Mouse (Mus musculus) forebrain, embryonic 14.5 days (tissue): ENCODE measurements around the gene Adamtsl1. TPM values are rescaled to one million over a fixed set of nuclear protein-coding genes. Genes with fewer than 3 reads are reported as not detected.

ENCODE experiments used
- ATAC-seq: fragments of 200-750 bp; cut with Nextera tagmentation; 2 replicates; pipeline ENCODE4 v1.8.0; 2017; ENCODE audit warnings: mild to moderate bottlenecking, moderate library complexity
- DNase-seq: peaks from one replicate; pipeline ENCODE4 v3.0.0-alpha.2; 2015; ENCODE audit warnings: low spot score
- H3K27ac ChIP-seq: fragments of 300-500 bp; sonication (generic); 2 replicates; pipeline ENCODE4 v1.5.1; 2014; ENCODE audit warnings: low read depth, mild to moderate bottlenecking, control low read depth, low read length, moderate library complexity
- H3K27me3 ChIP-seq: fragments of 300-500 bp; sonication (generic); replicated peaks from 2 replicates; pipeline ENCODE4 v1.6.1; 2014; ENCODE audit warnings: low read length, control low read depth, mixed read lengths; ENCODE audit not compliant: control insufficient read depth, insufficient read depth
- H3K36me3 ChIP-seq: fragments of 300-500 bp; sonication (generic); 2 replicates; pipeline ENCODE4 v1.6.1; 2014; ENCODE audit warnings: low read length, control low read depth; ENCODE audit not compliant: control insufficient read depth, insufficient read depth
- H3K4me1 ChIP-seq: fragments of 300-500 bp; sonication (generic); 2 replicates; pipeline ENCODE4 v1.6.1; 2014; ENCODE audit warnings: antibody characterized with exemption, low read length, control low read depth; ENCODE audit not compliant: control insufficient read depth, insufficient read depth
- H3K4me2 ChIP-seq: fragments of 300-500 bp; sonication (generic); 2 replicates; pipeline ENCODE4 v1.6.1; 2014; ENCODE audit warnings: mild to moderate bottlenecking, control low read depth, low read length
- H3K4me3 ChIP-seq: fragments of 300-500 bp; sonication (generic); 2 replicates; pipeline ENCODE4 v1.5.1; 2014; ENCODE audit warnings: low read depth, low read length, control low read depth
- H3K9ac ChIP-seq: fragments of 300-500 bp; sonication (generic); 2 replicates; pipeline ENCODE4 v1.6.1; 2014; ENCODE audit warnings: mild to moderate bottlenecking, low read length, control low read depth, moderate library complexity
- H3K9me3 ChIP-seq: fragments of 300-500 bp; sonication (generic); replicated peaks from 2 replicates; pipeline ENCODE4 v1.6.1; 2016; ENCODE audit warnings: low read length, control low read depth, mixed read lengths; ENCODE audit not compliant: control insufficient read depth
- WGBS: fragments of 180-500 bp; shearing (Covaris S2); extraction: QIAGEN DNeasy Blood & Tissue Kit; methylation state at CpG from one replicate; pipeline ENCODE4 v1.1.7; 2014; 5-methylcytosine and 5-hydroxymethylcytosine counted together
- polyA plus RNA-seq: library from polyadenylated mRNA; unstranded; fragments of >200 nt; fragmentation: Nextera tagmentation; extraction: Ambion mirVana; gene quantifications from 2 replicates; pipeline ENCODE4 v1.2.1, GENCODE M21; 2014

Adamtsl1 gene
- polyA plus RNA-seq, 1 experiment from 2014 or later: 2.2 TPM

- Histone ChIP-seq H3K4me1 (no peaks in the 10 kb centered on the region), H3K9me3 (no peaks in the 10 kb centered on the region), H3K27ac (no peak overlapping the region), H3K4me3 (no peak overlapping the region), H3K4me2 (no peak overlapping the region), H3K27me3 (no peaks in the 10 kb centered on the region), H3K36me3 (no peaks in the 10 kb centered on the region), H3K9ac (no peak overlapping the region)
- DNase-seq (peak; percentile 17), ATAC-seq (peak; percentile 18; the same call in 1 of the 2 replicates)
- 25% methylated on average over 10 of the region's 10 CpGs for WGBS
Observed at GRCm38 (mm10) chr4:86335861-86336415, 822.0 kb downstream of the Adamtsl1 start.

- Histone ChIP-seq H3K4me2 (no peak overlapping the region), H3K27me3 (no peaks in the 10 kb centered on the region), H3K9me3 (no peaks in the 10 kb centered on the region), H3K27ac (no peak overlapping the region), H3K36me3 (no peaks in the 10 kb centered on the region), H3K4me1 (no peaks in the 10 kb centered on the region), H3K4me3 (no peak overlapping the region), H3K9ac (no peak overlapping the region)
- WGBS: 88% methylated on average over 6 of the region's 6 CpGs
- no peak for ATAC-seq
- no peak for DNase-seq
Observed at GRCm38 (mm10) chr4:86337216-86337765, 823.3 kb downstream of the Adamtsl1 start.

DNA sequence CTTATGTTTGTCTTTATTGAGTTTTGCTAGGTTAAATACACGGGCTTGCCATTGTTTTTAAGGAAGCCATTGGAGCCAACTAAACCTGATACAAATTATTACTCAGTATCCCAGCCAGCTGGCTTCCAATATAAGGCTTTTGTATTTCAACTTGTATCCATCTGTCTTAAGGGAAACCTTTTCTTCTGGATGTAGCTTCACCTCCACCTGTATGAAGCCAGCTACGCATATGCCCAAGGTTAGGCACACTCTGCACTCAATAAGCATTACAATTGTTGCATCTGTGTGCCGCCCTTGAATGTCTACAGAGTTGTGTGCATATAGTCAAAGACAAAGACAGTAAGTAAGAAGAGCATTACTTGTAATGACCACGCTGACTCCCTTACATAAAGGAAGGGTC lies 835.4 kb downstream of the Adamtsl1 start:
- no peak for DNase-seq

DNA sequence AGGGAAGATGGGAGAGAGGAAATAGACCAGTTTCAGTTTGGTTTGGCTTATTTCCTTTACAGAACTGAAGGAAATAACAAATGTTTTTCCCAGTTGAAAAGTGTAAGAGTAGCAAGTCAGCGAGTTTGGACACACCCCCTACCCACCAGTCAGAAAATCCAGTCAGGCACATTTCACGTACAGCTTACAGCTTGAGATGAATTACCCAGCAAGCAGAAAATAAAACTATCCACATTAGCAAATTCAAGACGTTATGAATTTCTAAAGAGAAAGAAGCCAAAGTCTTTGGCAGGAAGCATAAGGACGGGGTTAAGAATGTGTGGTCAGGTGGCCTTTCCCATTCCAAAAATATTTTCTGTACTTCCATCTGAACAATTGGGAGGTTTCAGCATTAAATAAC lies 838.1 kb downstream of the Adamtsl1 start:
- 87% methylated on average over 4 of the region's 4 CpGs for WGBS
- Histone ChIP-seq H3K27ac (no peak overlapping the region), H3K36me3 (no peaks in the 10 kb centered on the region), H3K4me3 (no peak overlapping the region), H3K9ac (no peak overlapping the region), H3K27me3 (no peaks in the 10 kb centered on the region), H3K4me1 (no peaks in the 10 kb centered on the region), H3K4me2 (no peak overlapping the region), H3K9me3 (no peaks in the 10 kb centered on the region)
- no peak for ATAC-seq
- no peak for DNase-seq

More for the DNA sequence above, 835.4 kb downstream of the Adamtsl1 start:
- Histone ChIP-seq H3K27me3 (no peaks in the 10 kb centered on the region), H3K36me3 (no peaks in the 10 kb centered on the region), H3K9me3 (no peaks in the 10 kb centered on the region), H3K4me1 (no peaks in the 10 kb centered on the region), H3K9ac (no peak overlapping the region), H3K4me3 (no peak overlapping the region), H3K4me2 (no peak overlapping the region), H3K27ac (no peak overlapping the region)
- WGBS: 91% methylated on average over 4 of the region's 4 CpGs
- ATAC-seq: no peak

DNA sequence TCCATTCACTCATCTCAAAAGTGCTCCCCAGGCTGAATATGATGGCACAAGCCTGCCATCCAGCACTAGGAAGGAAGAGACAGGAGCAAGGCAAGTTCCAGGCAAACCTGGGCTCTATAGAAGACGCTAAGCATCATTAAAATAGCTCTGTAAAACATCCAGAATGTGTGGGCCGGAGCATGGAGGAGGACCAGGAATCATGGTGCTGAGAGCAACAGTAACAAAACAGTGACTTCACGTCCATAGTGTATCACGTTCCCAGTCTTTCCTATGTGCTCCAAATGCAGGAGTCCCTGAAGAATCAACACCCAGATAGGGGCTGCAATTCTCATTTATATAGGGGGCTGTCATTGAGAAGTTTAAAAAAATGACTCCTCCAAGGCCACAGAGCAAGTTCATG lies 839.6 kb downstream of the Adamtsl1 start:
- Histone ChIP-seq H3K27ac (no peak overlapping the region), H3K9ac (no peak overlapping the region), H3K27me3 (no peaks in the 10 kb centered on the region), H3K4me2 (no peak overlapping the region), H3K4me3 (no peak overlapping the region), H3K36me3 (no peaks in the 10 kb centered on the region), H3K9me3 (no peaks in the 10 kb centered on the region), H3K4me1 (no peaks in the 10 kb centered on the region)
- DNase-seq: no peak
- 94% methylated on average over 4 of the region's 4 CpGs for WGBS
- no peak for ATAC-seq

- no peak for DNase-seq
- 90% methylated on average over 5 of the region's 5 CpGs for whole genome bisulfite sequencing
- Histone ChIP-seq H3K27ac (no peak overlapping the region), H3K36me3 (no peaks in the 10 kb centered on the region), H3K4me3 (no peak overlapping the region), H3K9ac (no peak overlapping the region), H3K4me2 (no peak overlapping the region), H3K4me1 (no peaks in the 10 kb centered on the region), H3K27me3 (no peaks in the 10 kb centered on the region), H3K9me3 (no peaks in the 10 kb centered on the region)
- no peak for ATAC-seq
Observed at GRCm38 (mm10) chr4:86359398-86359797, 845.4 kb downstream of the Adamtsl1 start.

DNA sequence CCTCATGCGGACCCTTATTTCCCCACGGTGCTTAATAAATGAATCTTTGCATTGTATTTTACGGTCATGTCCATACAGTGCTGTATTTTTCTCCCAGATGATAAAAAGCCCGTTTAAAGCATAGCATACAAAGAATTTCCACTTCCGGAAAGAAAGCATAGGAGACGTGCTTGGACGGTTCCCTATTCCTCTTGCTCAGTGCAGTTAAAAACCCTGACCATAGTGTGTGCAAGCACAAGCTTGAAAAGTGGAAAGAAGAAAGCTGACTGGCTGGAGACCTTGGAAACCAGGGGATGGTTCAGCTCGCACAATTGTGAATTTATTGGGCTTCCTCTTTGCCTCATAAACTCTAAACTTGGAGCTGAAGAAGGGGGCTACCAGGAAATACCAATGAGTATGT lies 855.1 kb downstream of the Adamtsl1 start:
- Histone ChIP-seq H3K36me3 (no peaks in the 10 kb centered on the region), H3K27ac (no peak overlapping the region), H3K9me3 (no peaks in the 10 kb centered on the region), H3K27me3 (no peaks in the 10 kb centered on the region), H3K4me1 (no peaks in the 10 kb centered on the region), H3K4me3 (no peak overlapping the region), H3K9ac (no peak overlapping the region), H3K4me2 (no peak overlapping the region)
- 80% methylated on average over 8 of the region's 8 CpGs for WGBS
- no peak for DNase-seq
- ATAC-seq: no peak

GRCm38 (mm10) chr4:86373166-86373565 lies 859.2 kb downstream of the Adamtsl1 start:
- Histone ChIP-seq H3K27ac (no peak overlapping the region), H3K36me3 (no peaks in the 10 kb centered on the region), H3K27me3 (no peaks in the 10 kb centered on the region), H3K4me2 (no peak overlapping the region), H3K9ac (no peak overlapping the region), H3K4me1 (no peaks in the 10 kb centered on the region), H3K4me3 (no peak overlapping the region), H3K9me3 (no peaks in the 10 kb centered on the region)
- 70% methylated on average over 2 of the region's 2 CpGs for WGBS
- no peak for ATAC-seq
- DNase-seq: no peak

GRCm38 (mm10) chr4:86383124-86383523 lies 869.2 kb downstream of the Adamtsl1 start:
- DNase-seq (no peak), ATAC-seq (no peak)
- WGBS: 85% methylated on average over 2 of the region's 2 CpGs
- Histone ChIP-seq H3K9ac (no peak overlapping the region), H3K4me2 (no peak overlapping the region), H3K27ac (no peak overlapping the region), H3K27me3 (no peaks in the 10 kb centered on the region), H3K9me3 (no peaks in the 10 kb centered on the region), H3K36me3 (no peaks in the 10 kb centered on the region), H3K4me1 (no peaks in the 10 kb centered on the region), H3K4me3 (no peak overlapping the region)
